Mouse (Mus musculus) hindbrain, postnatal 0 days (tissue): ENCODE data around the gene Efcab12. TPM values are rescaled to one million over a fixed set of nuclear protein-coding genes. Genes with fewer than 3 reads are reported as not detected.
"Not testable (repeated sequence)": the region's sequence is repeated elsewhere in the genome, so short reads cannot be mapped to it uniquely, and the experiment has no call there.

ENCODE experiments used
- ATAC-seq: fragments of 200-750 bp; cut with Nextera tagmentation; 2 replicates; pipeline ENCODE4 v1.8.0; 2017; ENCODE audit warnings: mild to moderate bottlenecking, moderate TSS enrichment, moderate library complexity
- DNase-seq: peaks from one replicate; pipeline ENCODE4 v3.0.0-alpha.2; 2015; ENCODE audit warnings: low spot score
- H3K27ac ChIP-seq: fragments of 300-500 bp; sonication (generic); 2 replicates; pipeline ENCODE4 v1.5.1; 2014; ENCODE audit warnings: mild to moderate bottlenecking
- H3K27me3 ChIP-seq: fragments of 300-500 bp; sonication (generic); 2 replicates; pipeline ENCODE4 v1.6.1; 2014; ENCODE audit warnings: low read length, mixed read lengths; ENCODE audit not compliant: insufficient read depth
- H3K36me3 ChIP-seq: fragments of 300-500 bp; sonication (generic); 2 replicates; pipeline ENCODE4 v1.6.1; 2014; ENCODE audit warnings: low read length, mixed read lengths; ENCODE audit not compliant: insufficient read depth
- H3K4me1 ChIP-seq: fragments of 300-500 bp; sonication (generic); 2 replicates; pipeline ENCODE4 v1.6.1; 2014; ENCODE audit warnings: antibody characterized with exemption, low read length, mixed read lengths; ENCODE audit not compliant: insufficient read depth
- H3K4me2 ChIP-seq: fragments of 300-500 bp; sonication (generic); 2 replicates; pipeline ENCODE4 v1.6.1; 2014; ENCODE audit warnings: low read depth, mild to moderate bottlenecking, low read length, moderate library complexity, mixed read lengths
- H3K4me3 ChIP-seq: fragments of 300-500 bp; sonication (generic); 2 replicates; pipeline ENCODE4 v1.5.1; 2014; ENCODE audit warnings: low read length
- H3K9ac ChIP-seq: fragments of 300-500 bp; sonication (generic); replicated peaks from 2 replicates; pipeline ENCODE4 v1.6.1; 2014; ENCODE audit warnings: mild to moderate bottlenecking, low read length, moderate library complexity, mixed read lengths
- H3K9me3 ChIP-seq: fragments of 300-500 bp; sonication (generic); 2 replicates; pipeline ENCODE4 v1.6.1; 2016; ENCODE audit warnings: low read length, mixed read lengths
- CTCF ChIP-seq: IDR thresholded peaks from 2 replicates; pipeline ENCODE4 v1.5.1; 2016; ENCODE audit warnings: antibody characterized with exemption, control low read depth, low read depth
- WGBS: fragments of 180-500 bp; shearing (Covaris S2); extraction: QIAGEN DNeasy Blood & Tissue Kit; methylation state at CpG from one replicate; pipeline ENCODE4 v1.1.7; 2014; 5-methylcytosine and 5-hydroxymethylcytosine counted together
- polyA plus RNA-seq: library from polyadenylated mRNA; unstranded; fragments of >200 nt; fragmentation: Nextera tagmentation; extraction: Ambion mirVana; gene quantifications from 2 replicates; pipeline ENCODE4 v1.2.1, GENCODE M21; 2015
- total RNA-seq: library from RNA; depleted of rRNA; stranded (reverse); fragments of >200 nt; gene quantifications from 2 replicates; pipeline ENCODE4 v1.2.3, GENCODE M21; 2014; rRNA removed

The Efcab12 gene
- total RNA-seq, result 1.8 and 2.4 TPM in 2 replicates
- 1.6 and 2.0 TPM in 2 replicates for polyA plus RNA-seq

- TF ChIP-seq CTCF, result peak; percentile 41
- Histone ChIP-seq H3K4me1 (no peaks in the 10 kb centered on the region), H3K9me3 (no peaks in the 10 kb centered on the region), H3K27ac (peak within 1 kb of the TSS; percentile 2; the same call in 1 of the 2 replicates), H3K36me3 (no peaks in the 10 kb centered on the region), H3K4me2 (peak within 1 kb of the TSS; percentile 55), H3K9ac (peak within 1 kb of the TSS; percentile 1; the same call in 1 of the 2 replicates), H3K27me3 (no peaks in the 10 kb centered on the region), H3K4me3 (peak within 1 kb of the TSS; percentile 33)
- WGBS, result under 1% methylated on average over 19 of the region's 19 CpGs
- DNase-seq, result peak; percentile 88
- ATAC-seq, result peak; percentile 94
Observed at GRCm38 (mm10) chr6:115838161-115838597, at the start of gene Efcab12. TSS of gene Efcab12 (minus strand) at chr6:115838412.

- no peaks in the 10 kb centered on the region for H3K27me3 ChIP-seq
- no peak overlapping the region for H3K27ac ChIP-seq
- 72% methylated on average over 4 of the region's 4 CpGs for WGBS
- H3K36me3 ChIP-seq, result peaks cover 24% of the 10 kb centered on the region; the same call in 1 of the 2 replicates
- DNase-seq (no peak), ATAC-seq (no peak)
- H3K4me2 ChIP-seq, result no peak overlapping the region
- peaks cover 9% of the 10 kb centered on the region; the same call in 1 of the 2 replicates for H3K4me1 ChIP-seq
- no peak overlapping the region for H3K4me3 ChIP-seq
- no peak overlapping the region for H3K9ac ChIP-seq
- no peak for TF ChIP-seq CTCF
- H3K9me3 ChIP-seq, result no peaks in the 10 kb centered on the region
Observed at GRCm38 (mm10) chr6:115886894-115887293, 48.7 kb upstream of the Efcab12 start.

- peaks cover 36% of the 10 kb centered on the region; the same call in 1 of the 2 replicates for H3K36me3 ChIP-seq
- no peak for DNase-seq
- H3K9ac ChIP-seq, result no peak overlapping the region
- H3K27ac ChIP-seq, result no peak overlapping the region
- H3K4me2 ChIP-seq, result no peak overlapping the region
- no peak overlapping the region for H3K4me3 ChIP-seq
- H3K9me3 ChIP-seq, result no peaks in the 10 kb centered on the region
- H3K27me3 ChIP-seq, result no peaks in the 10 kb centered on the region
- ATAC-seq, result no peak
- no peak for TF ChIP-seq CTCF
- no peaks in the 10 kb centered on the region for H3K4me1 ChIP-seq
Observed at GRCm38 (mm10) chr6:115884018-115884417, 45.8 kb upstream of the Efcab12 start.

GRCm38 (mm10) chr6:115880751-115881150, 42.5 kb upstream of the Efcab12 start:
- no peak overlapping the region for H3K4me2 ChIP-seq
- H3K4me1 ChIP-seq, result no peaks in the 10 kb centered on the region
- no peak overlapping the region for H3K27ac ChIP-seq
- H3K4me3 ChIP-seq, result no peak overlapping the region
- H3K36me3 ChIP-seq, result peaks cover 23% of the 10 kb centered on the region; the same call in 1 of the 2 replicates
- no peak overlapping the region for H3K9ac ChIP-seq
- ATAC-seq, result no peak
- H3K9me3 ChIP-seq, result no peaks in the 10 kb centered on the region
- 90% methylated on average over 8 of the region's 8 CpGs for WGBS
- no peak for DNase-seq
- TF ChIP-seq CTCF, result no peak
- H3K27me3 ChIP-seq, result no peaks in the 10 kb centered on the region

- no peak overlapping the region for H3K27ac ChIP-seq
- no peaks in the 10 kb centered on the region for H3K9me3 ChIP-seq
- no peak for TF ChIP-seq CTCF
- H3K36me3 ChIP-seq, result peaks cover 18% of the 10 kb centered on the region; the same call in 1 of the 2 replicates
- ATAC-seq, result no peak
- no peak overlapping the region for H3K4me3 ChIP-seq
- no peak for DNase-seq
- no peaks in the 10 kb centered on the region for H3K27me3 ChIP-seq
- H3K4me1 ChIP-seq, result no peaks in the 10 kb centered on the region
- H3K9ac ChIP-seq, result no peak overlapping the region
- H3K4me2 ChIP-seq, result no peak overlapping the region
- WGBS, result 84% methylated on average over 6 of the region's 6 CpGs
Observed at GRCm38 (mm10) chr6:115879736-115880135, 41.5 kb upstream of the Efcab12 start.

- no peaks in the 10 kb centered on the region for H3K4me1 ChIP-seq
- peaks cover 18% of the 10 kb centered on the region; the same call in 1 of the 2 replicates for H3K36me3 ChIP-seq
- WGBS, result 80% methylated on average over 6 of the region's 6 CpGs
- no peak overlapping the region for H3K4me3 ChIP-seq
- H3K27ac ChIP-seq, result no peak overlapping the region
- no peak overlapping the region for H3K9ac ChIP-seq
- ATAC-seq (no peak), DNase-seq (no peak)
- no peaks in the 10 kb centered on the region for H3K9me3 ChIP-seq
- no peaks in the 10 kb centered on the region for H3K27me3 ChIP-seq
- TF ChIP-seq CTCF, result no peak
- no peak overlapping the region for H3K4me2 ChIP-seq
Observed at GRCm38 (mm10) chr6:115878694-115879093, 40.5 kb upstream of the Efcab12 start.

- no peak for TF ChIP-seq CTCF
- Histone ChIP-seq H3K9me3 (no peaks in the 10 kb centered on the region), H3K27ac (no peak overlapping the region), H3K9ac (no peak overlapping the region), H3K27me3 (no peaks in the 10 kb centered on the region), H3K4me1 (no peaks in the 10 kb centered on the region), H3K4me2 (no peak overlapping the region), H3K36me3 (peaks cover 18% of the 10 kb centered on the region; the same call in 1 of the 2 replicates), H3K4me3 (no peak overlapping the region)
- WGBS, result 88% methylated on average over 2 of the region's 2 CpGs
- ATAC-seq (no peak), DNase-seq (no peak)
Observed at GRCm38 (mm10) chr6:115877239-115877638, 39.0 kb upstream of the Efcab12 start.

- not testable (repeated sequence) for H3K27ac ChIP-seq, H3K36me3 ChIP-seq, ATAC-seq, H3K27me3 ChIP-seq, H3K4me3 ChIP-seq, H3K4me2 ChIP-seq, H3K9ac ChIP-seq, H3K9me3 ChIP-seq, DNase-seq, H3K4me1 ChIP-seq
- WGBS, result no CpG with 5 or more reads among the region's 3 CpGs
Observed at GRCm38 (mm10) chr6:115871318-115871717, 33.1 kb upstream of the Efcab12 start.

- not testable (repeated sequence) for H3K27me3 ChIP-seq, H3K4me2 ChIP-seq, ATAC-seq, H3K4me1 ChIP-seq, H3K9me3 ChIP-seq, H3K27ac ChIP-seq, H3K4me3 ChIP-seq, H3K9ac ChIP-seq, DNase-seq
- H3K36me3 ChIP-seq, result peaks cover 13% of the 10 kb centered on the region; the same call in 1 of the 2 replicates
- WGBS, result no CpG with 5 or more reads among the region's 3 CpGs
Observed at GRCm38 (mm10) chr6:115867157-115867556, 28.9 kb upstream of the Efcab12 start.
